Mouse (Mus musculus) heart, adult 18-20 months (tissue): ENCODE measurements around the gene 2810004N23Rik. TPM values are rescaled to one million over a fixed set of nuclear protein-coding genes. Genes with fewer than 3 reads are reported as not detected.

Experiments used
- DNase-seq, 2 experiments: peaks; one replicate each; pipeline ENCODE4 v3.0.0; 2021 to 2022; ENCODE audit warnings: mixed read lengths in 1 of 2
- total RNA-seq, 2 experiments: library from RNA; stranded (reverse); gene quantifications; 2 replicates each; pipeline ENCODE4 v1.2.3; 2021

2810004N23Rik gene
- total RNA-seq, 2 experiments from 2014 or later = 44.3 to 48.5 TPM

GRCm38 (mm10) chr8:124823497-124823896 is 39.4 kb downstream of the 2810004N23Rik start:
- DNase-seq = no peak

GRCm38 (mm10) chr8:124820125-124820524 is 42.8 kb downstream of the 2810004N23Rik start:
- no peak for DNase-seq

- no peak for DNase-seq
These were observed 43.3 kb downstream of the 2810004N23Rik start for GRCm38 (mm10) chr8:124819612-124820115.

GRCm38 (mm10) chr8:124817361-124817760 is 45.6 kb downstream of the 2810004N23Rik start:
- peak in 1 of 2 experiments; percentile 25 for DNase-seq

GRCm38 (mm10) chr8:124816866-124817265 is 46.1 kb downstream of the 2810004N23Rik start:
- no peak for DNase-seq

- no peak for DNase-seq
These were observed 47.0 kb downstream of the 2810004N23Rik start for GRCm38 (mm10) chr8:124815870-124816269.

GRCm38 (mm10) chr8:124813326-124813725 is 49.6 kb downstream of the 2810004N23Rik start:
- no peak for DNase-seq

- DNase-seq = no peak
These were observed 52.1 kb downstream of the 2810004N23Rik start for GRCm38 (mm10) chr8:124810689-124811394.

GRCm38 (mm10) chr8:124810056-124810610 is 52.8 kb downstream of the 2810004N23Rik start:
- no peak for DNase-seq

- no peak for DNase-seq
These were observed 53.5 kb downstream of the 2810004N23Rik start for GRCm38 (mm10) chr8:124809419-124809818.

- no peak for DNase-seq
These were observed 56.9 kb downstream of the 2810004N23Rik start for GRCm38 (mm10) chr8:124805990-124806389.

GRCm38 (mm10) chr8:124803824-124804702 is 58.9 kb downstream of the 2810004N23Rik start:
- no peak for DNase-seq

GRCm38 (mm10) chr8:124800542-124800941 is 62.4 kb downstream of the 2810004N23Rik start:
- no peak for DNase-seq

- no peak for DNase-seq
These were observed 67.0 kb downstream of the 2810004N23Rik start for GRCm38 (mm10) chr8:124795781-124796488.

GRCm38 (mm10) chr8:124794486-124794780 is 68.5 kb downstream of the 2810004N23Rik start:
- peak in 1 of 2 experiments; percentile 40 for DNase-seq

- no peak for DNase-seq
These were observed 69.0 kb downstream of the 2810004N23Rik start for GRCm38 (mm10) chr8:124793661-124794485.

GRCm38 (mm10) chr8:124793172-124793651 is 69.7 kb downstream of the 2810004N23Rik start:
- peak; percentile 83 to 90 for DNase-seq

- DNase-seq = peak in 1 of 2 experiments; percentile 14
These were observed 70.2 kb downstream of the 2810004N23Rik start, which contains the start of gene Trim67 for GRCm38 (mm10) chr8:124792708-124793107. Gene Trim67, plus strand, starts transcription at chr8:124793092.

- DNase-seq = no peak
These were observed 70.7 kb downstream of the 2810004N23Rik start for GRCm38 (mm10) chr8:124792186-124792585.

GRCm38 (mm10) chr8:124791751-124792150 is 71.2 kb downstream of the 2810004N23Rik start:
- DNase-seq = no peak

GRCm38 (mm10) chr8:124790676-124791075 is 72.2 kb downstream of the 2810004N23Rik start:
- DNase-seq = no peak
